Mouse (Mus musculus): ENCODE data around the gene Nfrkb.

Gene Nfrkb

DNA sequence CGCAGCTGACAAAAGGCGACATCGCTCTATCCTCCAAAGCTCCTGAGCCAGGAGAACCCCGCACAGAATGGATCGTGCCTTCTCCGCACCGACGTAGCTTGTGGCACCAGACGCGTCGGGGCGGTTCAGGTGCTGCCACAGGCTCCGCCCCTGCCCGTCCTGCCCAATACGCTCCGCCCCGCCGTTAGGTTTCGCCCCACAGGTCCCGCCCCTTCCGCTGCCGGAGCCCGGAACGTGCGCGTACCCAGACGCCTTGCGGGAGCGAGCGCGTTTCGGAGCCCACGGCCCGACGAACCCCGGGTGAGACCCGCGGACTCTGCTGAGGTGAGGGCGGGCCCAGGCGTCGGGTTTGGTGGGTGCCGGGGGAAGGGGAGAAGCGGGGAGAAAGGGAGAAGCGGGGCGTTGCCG is at the start of gene Nfrkb:
Gene Nfrkb, plus strand, starts transcription at position 246 of the 408 bp plus-strand sequence.
- peak; percentile 85 for DNase-seq (ENCODE audit: low read depth, low spot score)

DNA sequence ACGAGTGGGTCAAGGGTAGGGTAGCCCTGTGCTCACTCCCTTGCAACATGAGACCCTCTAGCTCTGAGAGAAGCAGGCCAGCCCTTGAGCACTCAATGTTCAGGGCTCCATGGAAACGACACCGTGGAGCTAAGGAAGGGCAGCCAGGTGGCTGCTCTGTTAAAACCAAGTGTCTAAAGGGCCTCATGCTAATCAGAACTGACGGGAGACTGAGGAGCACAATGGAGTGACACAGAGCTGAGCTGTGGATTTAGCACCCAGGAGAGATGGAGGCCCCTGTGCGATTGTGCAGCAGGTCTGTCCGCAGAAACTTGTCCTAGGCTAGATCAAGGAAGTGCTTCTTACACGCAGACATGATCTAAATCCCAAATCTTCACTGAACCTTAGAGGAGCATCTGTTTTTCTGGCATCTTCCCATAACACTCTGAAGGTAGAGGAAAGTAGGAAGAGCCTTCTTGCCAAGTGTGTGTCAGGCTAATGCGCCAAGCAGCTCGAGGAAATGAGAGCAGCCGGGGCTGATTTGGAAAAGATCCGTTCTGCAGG is 41.6 kb upstream of the Nfrkb start:
- no peak for DNase-seq (ENCODE audit: low read depth, low spot score)

DNA sequence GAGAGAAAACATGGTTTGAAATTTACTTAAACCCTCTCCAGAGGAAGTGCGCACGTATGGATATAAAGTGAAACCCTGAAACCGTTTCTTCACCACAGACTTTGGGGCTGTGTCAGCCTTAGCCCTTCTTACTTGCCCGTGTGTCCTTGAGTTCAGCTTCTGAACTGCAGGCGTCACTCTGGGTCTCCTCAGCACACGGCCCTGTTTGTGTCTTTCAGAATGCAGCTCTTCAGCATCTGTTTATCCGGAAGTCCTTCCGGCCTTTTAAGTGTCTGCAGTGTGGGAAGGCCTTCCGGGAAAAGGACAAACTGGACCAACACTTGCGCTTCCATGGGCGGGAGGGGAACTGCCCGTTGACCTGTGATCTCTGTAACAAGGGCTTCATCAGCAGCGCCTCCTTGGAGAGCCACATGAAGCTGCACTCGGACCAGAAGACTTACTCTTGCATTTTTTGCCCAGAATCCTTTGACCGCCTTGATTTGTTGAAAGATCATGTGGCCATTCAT is 39.4 kb upstream of the Nfrkb start:
- DNase-seq (ENCODE audit: low read depth, low spot score): no peak

DNA sequence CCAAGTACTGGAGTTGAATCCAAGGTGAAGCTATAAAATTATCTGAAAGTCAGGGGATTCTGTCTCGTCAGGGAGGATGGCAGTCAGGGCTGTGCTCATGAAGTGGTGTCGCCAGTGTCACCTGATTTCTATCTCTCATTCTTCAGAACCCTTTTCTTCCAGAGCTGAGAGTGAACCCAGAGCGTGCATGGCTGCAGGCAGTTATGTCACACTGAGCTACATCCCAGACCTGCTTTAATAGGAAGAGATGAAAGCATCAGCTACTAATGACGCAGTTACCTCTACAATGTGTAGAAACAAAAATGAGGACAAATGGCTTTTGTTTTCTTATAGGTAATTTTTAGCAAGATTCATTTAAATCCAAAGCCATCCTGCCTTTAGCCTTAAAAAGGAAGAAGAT is 37.5 kb upstream of the Nfrkb start:
- DNase-seq (ENCODE audit: low read depth, low spot score): no peak

DNA sequence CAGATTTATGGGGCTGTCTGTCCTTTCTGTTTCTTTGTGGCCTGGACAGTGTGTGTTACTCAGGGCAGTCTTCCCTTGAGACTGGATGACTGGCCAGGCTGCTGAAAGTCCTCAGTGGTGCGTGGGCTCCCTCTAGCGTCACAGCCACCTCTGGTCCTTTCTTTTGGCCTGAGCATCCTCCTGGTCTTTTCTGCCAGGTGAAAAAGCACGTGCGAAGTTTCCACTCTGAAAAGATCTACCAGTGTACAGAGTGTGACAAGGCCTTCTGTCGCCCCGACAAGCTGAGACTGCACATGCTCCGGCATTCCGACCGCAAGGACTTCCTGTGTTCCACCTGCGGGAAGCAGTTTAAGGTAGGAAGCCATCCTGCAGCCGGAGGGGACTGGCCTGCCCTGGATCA is 37.1 kb upstream of the Nfrkb start:
- peak; percentile 47 for DNase-seq (ENCODE audit: low read depth, low spot score)

DNA sequence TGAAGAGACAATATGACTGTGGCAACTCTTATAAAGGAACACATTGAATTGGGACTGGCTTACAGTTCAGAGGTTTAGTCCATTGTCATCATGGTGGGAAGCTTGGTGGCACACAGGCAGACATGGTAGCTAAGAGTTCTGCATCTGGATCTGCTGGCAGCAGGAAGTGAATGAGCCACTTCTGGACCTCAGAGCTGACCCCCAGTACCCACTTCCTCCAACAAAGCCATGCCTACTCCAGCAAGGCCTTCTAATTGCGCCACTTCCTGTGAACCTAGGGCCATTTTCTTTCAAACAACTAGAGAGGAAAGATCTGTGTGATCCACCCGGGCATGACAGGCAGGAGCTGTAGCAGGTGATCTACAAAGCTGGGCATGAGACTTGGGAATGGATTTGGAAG is 33.3 kb upstream of the Nfrkb start:
- DNase-seq (ENCODE audit: low read depth, low spot score): no peak

DNA sequence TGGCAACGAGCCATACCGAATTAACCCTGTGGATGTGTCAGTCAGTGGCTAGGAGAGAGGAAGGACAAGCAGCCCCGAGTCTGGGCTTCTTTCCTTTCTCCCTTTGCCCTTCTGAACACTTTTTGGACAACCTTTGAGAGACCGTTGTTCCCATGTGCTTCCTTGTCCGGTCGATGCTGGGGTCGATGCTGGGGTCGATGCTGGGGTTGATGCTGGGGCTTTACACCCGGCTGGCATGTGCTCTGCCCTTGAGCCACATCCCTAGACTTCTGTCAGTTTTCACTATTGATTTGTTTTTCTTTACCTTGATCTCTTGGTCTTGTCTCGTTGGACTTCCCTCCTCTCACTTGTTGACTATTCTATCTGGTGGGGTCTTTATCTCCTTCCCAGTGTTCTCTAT is 32.5 kb upstream of the Nfrkb start:
- no peak for DNase-seq (ENCODE audit: low read depth, low spot score)

DNA sequence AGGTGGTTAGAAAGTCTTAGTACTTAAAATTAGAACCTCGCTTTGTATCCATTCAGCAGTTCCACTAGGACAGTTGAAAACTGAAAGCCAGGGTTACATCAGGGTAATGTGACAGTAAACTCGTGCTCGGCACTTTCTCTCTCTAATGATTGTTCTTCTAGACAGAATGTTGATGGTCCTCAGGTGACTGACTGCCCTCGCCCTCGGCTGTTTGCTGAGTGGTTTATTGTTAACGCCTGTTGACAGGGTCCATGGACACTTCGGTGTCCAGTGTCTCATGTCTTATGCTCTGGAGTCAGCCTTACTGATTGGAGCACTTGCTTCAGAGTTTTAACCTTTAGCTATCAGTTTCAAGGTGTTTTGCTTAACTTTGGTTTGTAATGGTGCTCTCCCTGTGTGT is 31.9 kb upstream of the Nfrkb start:
- no peak for DNase-seq (ENCODE audit: low read depth, low spot score)

DNA sequence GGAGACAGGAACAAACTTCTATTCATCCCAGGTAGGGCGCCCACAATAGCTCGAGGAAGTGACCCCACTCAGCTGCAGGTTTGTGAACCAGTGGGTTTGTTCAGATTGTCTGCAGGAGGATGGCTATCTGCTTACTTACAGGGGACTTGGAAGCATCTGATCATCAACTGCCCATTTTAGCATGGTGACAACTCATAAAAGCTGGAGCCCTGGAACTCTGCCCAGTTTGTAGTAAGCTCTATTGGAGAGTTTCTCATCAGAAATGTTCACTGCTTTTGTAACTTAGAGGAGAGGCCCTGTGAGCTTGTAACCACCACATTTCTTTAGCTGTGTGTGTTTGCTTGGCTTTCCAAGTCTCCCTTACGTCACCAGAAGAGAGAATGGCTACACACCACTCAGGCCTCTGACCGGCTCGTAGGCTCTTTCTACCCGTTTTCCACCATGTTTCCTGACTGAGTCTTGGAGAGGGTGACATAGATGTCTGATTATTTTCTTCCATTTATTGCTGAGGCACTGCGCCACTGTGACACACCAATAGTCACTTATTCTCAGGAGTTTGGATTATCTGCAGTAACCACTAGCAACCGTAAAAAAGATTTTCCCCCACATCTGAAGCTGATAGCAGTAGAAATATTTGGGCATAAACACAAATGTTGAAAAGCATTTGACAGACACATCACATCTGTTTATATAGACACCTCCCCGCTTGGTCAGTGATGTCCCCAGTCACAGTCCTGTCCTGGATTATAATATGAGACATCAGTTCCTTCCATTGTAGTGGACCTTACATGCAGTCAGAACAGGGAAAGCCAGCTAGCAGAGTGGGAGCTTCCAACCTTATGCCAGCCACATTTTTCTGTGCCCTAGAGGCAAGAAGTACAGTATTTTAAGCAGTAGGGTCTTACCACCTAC is 22.0 kb upstream of the Nfrkb start:
- DNase-seq (ENCODE audit: low read depth, low spot score): no peak

DNA sequence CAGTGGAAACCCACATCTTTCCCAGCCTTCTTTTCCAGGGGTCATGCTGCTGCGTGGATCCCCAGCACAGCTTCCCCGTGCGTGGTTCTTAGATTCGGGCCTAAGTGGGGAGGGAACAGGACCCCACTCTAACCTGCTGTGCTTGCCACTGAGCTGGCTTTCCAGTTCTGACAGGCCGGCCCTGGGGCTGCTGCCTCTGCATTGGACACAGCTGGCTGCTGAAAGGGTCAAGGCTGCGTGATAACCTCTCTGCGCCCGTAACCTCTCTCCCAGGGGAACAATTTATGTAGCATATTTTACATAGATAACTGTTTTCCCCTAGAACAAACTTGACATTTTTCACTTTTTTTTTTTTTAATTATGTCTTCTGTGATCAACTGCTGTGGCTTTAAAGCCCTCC is 20.9 kb upstream of the Nfrkb start:
- no peak for DNase-seq (ENCODE audit: low read depth, low spot score)

DNA sequence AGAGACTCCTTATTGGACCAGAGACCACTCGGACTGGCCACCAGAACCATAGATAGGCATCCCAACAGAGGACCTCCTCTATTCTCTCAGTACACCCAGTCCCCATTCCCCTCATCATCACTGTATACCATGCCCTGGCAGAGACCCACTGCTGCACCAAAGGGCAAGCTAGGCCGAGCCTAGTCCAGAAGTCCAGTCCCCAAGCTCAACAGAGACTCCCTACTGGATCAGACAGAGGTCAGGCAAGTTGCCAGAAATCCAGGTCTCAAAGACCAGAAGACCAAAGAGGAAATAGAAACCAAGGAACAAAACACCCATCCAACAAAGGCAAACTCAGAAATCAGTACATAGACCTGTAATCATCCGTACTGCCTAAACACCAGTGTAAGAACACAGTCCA is 14.3 kb upstream of the Nfrkb start:
- DNase-seq (ENCODE audit: low read depth, low spot score): no peak

DNA sequence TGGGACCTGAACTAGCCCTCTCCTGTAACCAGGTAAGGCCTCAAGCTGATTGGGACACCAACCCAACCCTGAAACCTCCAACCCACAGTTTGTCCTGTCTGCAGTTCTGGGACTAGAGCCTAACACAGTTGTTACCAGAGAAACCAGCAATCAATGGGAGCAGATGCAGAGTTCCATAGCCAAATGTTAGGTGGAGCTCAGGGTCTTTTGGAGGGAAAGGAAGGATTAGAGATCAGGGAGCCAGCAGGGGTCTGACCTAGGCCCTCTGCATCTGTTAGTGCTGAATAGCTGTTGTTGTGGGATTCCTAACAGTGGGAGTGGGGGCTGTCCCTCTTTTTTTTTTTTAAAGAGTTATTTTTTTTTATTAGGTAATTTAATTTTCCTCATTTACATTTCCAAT is 9.3 kb upstream of the Nfrkb start:
- DNase-seq (ENCODE audit: low read depth, low spot score): no peak

DNA sequence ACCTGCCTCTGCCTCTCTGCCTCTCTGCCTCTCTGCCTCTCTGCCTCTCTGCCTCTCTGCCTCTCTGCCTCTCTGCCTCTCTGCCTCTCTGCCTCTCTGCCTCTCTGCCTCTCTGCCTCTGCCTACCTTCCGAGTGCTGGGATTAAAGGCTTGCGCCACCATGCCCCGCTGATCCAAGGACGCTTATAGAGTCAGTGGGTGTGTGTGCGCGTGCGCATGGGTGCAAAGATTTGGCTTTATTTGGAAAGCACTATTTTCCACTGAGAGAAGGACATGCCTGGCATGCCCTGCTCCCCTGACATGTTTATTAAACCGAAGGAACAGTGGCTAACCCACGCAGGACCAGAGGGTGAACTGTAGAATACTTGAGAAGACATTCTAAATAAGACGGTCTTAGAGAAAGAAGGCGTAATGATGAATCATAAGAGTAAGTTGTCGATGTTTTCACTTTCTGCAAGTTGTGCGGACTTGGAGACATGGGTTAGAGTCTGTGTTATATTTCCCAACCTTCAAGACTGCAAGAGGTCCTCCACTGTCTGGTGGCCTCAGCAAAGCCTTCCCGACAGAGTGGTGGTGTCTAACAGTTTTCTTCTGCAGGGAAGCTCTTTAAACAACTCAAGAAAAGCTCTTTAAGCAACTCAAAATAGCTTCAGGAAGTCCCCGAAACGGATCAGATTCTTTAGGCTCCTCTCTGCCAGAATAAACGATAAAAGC is 1.0 kb upstream of the Nfrkb start:
- no peak for DNase-seq (ENCODE audit: low read depth, low spot score)

DNA sequence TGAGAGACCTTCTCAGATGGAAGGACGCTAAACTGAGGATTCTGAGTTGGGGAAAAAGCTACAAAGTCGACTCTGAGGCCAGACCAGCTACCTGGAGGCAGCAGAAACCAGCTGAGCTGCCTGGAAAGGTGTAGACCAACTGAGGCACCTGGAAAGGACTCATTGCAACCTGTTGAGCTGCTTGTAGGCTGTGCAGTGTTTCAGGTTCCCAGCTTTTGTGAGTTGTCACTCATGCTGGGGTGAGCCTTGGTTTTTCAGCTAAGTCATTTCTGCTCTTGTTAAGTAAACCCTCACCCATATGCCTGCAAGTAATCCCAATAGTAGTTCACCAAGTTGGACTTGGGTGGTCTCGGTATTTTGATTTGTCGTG is 507 bp upstream of the Nfrkb start:
- no peak for DNase-seq (ENCODE audit: low read depth, low spot score)

DNA sequence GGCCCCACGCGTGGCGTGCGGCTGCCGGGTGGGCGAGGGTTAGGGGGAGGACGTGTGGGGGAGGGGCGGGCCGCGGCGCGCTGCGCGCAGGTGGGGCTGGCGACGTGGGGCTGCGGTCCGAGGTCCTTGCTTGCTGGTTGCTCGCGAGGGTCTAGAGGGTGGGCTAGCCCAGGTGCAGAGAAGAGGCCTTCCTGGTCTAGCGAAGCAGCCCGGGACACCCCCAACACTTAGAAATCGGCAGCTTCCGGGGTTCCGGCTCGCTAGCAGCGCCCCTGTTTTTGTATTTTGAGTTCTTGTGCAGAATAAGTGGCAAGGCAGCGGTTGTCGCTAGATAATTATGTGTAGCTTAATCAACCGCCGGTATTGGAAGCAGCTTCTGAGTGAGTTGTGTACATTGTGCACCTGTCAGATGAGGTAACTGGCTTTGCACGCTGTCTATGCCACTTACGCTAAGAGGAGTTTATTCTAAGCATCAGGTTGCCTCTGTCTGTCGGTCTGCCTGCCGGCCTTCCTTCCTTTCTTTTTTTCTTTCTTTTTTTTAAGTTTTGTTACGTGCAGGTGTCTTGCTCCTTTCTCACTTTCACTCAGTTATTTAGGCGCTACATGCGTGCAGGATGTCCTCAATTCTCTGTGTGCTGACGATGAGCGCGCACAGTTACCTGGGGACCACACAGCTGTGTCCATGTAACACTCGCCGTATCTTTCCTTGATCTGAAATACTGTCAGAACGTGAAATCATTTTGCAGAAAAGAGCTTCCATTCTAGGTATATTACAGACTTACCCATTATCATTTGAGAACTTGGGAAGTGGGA is 582 bp downstream of the Nfrkb start:
- DNase-seq (ENCODE audit: low read depth, low spot score): no peak

DNA sequence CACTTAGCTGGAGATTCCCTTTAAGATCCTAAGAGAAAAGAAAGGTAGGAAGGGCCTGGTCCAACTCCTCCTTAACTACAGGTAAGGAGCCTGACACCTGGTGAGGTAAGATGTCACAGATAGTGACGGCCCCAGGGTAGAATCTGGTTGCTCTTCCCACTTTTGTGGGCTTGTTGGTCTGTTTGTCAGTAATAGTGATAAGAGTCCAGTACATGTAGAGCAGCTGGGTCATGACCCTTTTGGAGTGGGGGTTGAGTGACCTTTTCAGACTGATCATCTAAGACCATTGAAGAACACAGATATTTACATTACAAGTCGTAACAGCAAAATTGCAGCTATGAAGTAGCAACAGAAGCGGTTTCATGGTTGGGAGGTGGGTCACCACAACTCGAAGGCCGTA is 1.2 kb downstream of the Nfrkb start:
- no peak for DNase-seq (ENCODE audit: low read depth, low spot score)

DNA sequence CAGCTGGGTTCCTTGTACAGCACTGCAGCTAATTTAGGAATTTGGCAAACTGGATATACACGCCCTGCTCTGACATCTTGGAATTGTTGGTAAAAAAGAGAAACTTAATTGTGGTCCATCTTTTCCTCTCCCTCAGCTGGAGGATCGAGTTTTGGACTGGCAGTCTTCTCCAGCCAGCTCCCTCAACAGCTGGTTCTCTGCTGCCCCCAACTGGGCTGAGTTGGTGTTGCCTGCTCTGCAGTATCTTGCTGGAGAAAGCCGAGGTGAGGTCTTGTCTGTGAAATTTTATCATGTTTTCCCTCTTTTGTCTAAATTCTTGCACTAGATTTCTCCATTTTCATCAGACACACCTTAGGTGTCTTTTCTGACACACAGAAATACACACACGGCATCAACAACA is 14.4 kb downstream of the Nfrkb start:
- DNase-seq (ENCODE audit: low read depth, low spot score): peak; percentile 46

DNA sequence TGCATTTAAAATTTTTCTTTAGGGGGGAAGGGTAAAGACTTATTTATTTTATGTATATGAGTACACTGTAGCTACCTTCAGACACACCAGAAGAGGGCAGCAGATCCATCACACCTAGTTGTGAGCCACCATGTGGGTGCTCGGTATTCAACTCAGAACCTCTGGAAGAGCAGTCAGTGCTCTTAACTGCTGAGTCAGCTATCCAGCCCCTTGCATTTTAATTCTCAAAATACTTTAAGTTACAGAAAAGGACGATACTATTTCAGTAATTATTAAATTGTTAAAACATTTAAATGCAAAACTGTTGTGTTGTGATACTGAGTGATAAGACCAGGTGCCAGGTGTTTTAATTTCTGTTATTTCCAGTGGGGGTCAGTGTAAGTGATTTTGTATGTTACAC is 18.3 kb downstream of the Nfrkb start:
- DNase-seq (ENCODE audit: low read depth, low spot score): no peak

DNA sequence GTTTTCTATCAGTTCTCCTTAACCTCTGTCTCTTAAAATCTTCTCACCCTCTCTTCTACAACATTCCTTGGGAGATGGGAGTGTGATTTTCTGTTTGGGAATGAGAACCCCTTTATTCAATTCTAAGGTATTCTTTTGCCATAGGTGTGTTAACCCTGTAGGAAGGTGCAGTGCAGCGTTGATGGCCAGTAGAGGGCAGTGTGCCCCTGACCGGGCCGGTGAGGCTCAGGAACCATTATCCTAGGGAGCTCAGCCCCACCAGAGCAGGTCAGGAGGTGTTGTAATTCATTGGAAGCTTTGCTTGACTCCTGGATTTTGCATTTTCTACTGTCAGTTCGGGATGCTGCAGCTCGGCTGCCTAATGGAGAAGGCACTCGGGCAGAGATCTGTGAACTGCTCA is 19.2 kb downstream of the Nfrkb start:
- no peak for DNase-seq (ENCODE audit: low read depth, low spot score)

DNA sequence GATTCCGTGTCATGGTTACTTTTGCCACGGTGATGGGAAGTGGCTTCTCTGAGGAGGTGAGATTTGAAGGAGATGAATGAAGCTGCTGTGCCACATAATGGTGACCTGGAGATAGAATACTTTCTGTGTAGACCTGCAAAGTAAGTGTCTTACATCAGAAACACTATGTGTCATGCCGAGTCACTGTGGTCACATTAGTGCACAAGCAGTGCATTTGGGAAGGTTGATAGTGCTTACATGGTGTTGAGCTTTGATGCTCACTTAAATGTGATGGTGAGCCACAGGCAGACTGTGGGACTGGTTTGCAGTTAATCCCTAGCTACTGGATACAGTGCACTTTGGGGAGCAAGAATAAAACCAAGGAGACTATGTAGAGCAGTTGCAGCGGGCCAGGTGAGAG is 26.2 kb downstream of the Nfrkb start:
- no peak for DNase-seq (ENCODE audit: low read depth, low spot score)

DNA sequence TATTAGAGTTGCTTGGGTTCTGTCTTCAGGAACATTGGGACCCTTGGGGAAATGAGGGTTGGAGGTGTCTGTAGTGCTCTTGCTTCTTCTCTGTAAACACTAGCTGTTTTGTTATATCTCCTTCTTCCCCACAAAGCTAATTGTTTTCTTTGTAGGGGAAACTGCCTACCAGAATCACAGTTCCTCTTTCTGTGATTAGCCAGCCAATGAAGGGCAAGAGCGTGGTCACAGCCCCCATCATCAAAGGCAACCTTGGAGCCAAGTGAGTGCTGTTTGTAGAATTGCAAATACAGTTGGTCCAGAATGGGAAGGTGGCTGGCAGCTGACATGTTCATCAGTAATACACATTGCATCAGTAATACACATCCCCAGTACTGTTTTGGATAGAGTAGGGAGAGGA is 32.8 kb downstream of the Nfrkb start:
- no peak for DNase-seq (ENCODE audit: low read depth, low spot score)

DNA sequence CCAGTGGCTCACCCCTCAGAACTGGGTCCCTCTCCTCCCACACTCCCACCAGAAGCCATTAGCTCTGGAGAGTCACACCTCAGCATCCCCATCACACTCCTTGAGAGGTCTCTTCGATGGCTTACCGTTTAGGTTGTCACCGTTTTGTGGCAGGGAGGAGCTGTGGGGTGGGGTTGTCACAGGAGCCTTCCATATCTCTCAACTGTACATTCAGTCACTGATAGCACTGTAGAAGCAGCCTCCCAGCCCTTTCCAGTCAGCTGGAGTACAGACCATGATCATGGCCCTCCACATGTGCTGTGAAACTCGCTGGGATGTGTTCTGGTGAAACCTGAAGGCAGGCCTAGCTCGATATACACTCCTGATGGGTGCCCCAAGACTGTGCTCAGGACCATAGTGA is 36.2 kb downstream of the Nfrkb start:
- DNase-seq (ENCODE audit: low read depth, low spot score): no peak

Measured in embryo, embryonic 11.5 days (tissue).